Mouse (Mus musculus): ENCODE results near the gene Cdca7.

Cdca7 gene

GRCm38 (mm10) chr2:72499074-72499721, 23.2 kb downstream of the Cdca7 start:
- no peak for DNase-seq

GRCm38 (mm10) chr2:72499782-72500411, 23.9 kb downstream of the Cdca7 start:
- DNase-seq = no peak

- DNase-seq = no peak
Measured at GRCm38 (mm10) chr2:72502041-72502813, 26.3 kb downstream of the Cdca7 start.

- no peak for DNase-seq
Measured at GRCm38 (mm10) chr2:72503646-72504045, 27.7 kb downstream of the Cdca7 start.

GRCm38 (mm10) chr2:72507855-72508635, 32.1 kb downstream of the Cdca7 start:
- DNase-seq = no peak

GRCm38 (mm10) chr2:72508891-72509290, 32.9 kb downstream of the Cdca7 start:
- DNase-seq = no peak

GRCm38 (mm10) chr2:72515526-72515925, 39.6 kb downstream of the Cdca7 start:
- no peak for DNase-seq

GRCm38 (mm10) chr2:72515971-72516719, 40.2 kb downstream of the Cdca7 start:
- peak; percentile 79 for DNase-seq

- no peak for DNase-seq
Measured at GRCm38 (mm10) chr2:72516720-72517089, 40.7 kb downstream of the Cdca7 start.

GRCm38 (mm10) chr2:72524022-72524421, 48.1 kb downstream of the Cdca7 start:
- DNase-seq = no peak

GRCm38 (mm10) chr2:72525556-72525955, 49.6 kb downstream of the Cdca7 start:
- no peak for DNase-seq

GRCm38 (mm10) chr2:72529026-72529357, 53.0 kb downstream of the Cdca7 start:
- DNase-seq = no peak

GRCm38 (mm10) chr2:72529358-72530319, 53.7 kb downstream of the Cdca7 start:
- DNase-seq = no peak

- DNase-seq = no peak
Measured at GRCm38 (mm10) chr2:72535889-72536288, 59.9 kb downstream of the Cdca7 start.

Measured in right cerebral cortex, postnatal 14 days (tissue).